Mouse (Mus musculus) gastrocnemius, adult 2 months (tissue): ENCODE measurements at regions not wholly inside any gene's neighbourhood (a gene's known extent, or its start where the extent isn't known, plus 50 kb on each side); places are given as distances from the start of the nearest gene placed in this dataset.

Source experiments
- DNase-seq: peaks from one replicate; pipeline ENCODE4 v3.0.0; 2022
- H3K27ac ChIP-seq: fragments of 200-600 bp; 2 replicates; pipeline ENCODE4 v1.8.1; 2022; ENCODE audit warnings: mild to moderate bottlenecking
- H3K4me3 ChIP-seq: fragments of 200-600 bp; 2 replicates; pipeline ENCODE4 v1.8.1; 2022; ENCODE audit warnings: mild to moderate bottlenecking, moderate library complexity
- CTCF ChIP-seq: fragments of 200-600 bp; IDR thresholded peaks from 2 replicates; pipeline ENCODE4 v1.8.1; 2022; ENCODE audit warnings: antibody characterized with exemption, mild to moderate bottlenecking, moderate library complexity
- intact Hi-C: fragments of 180-260 bp; cut with DNase I; formaldehyde crosslinking; loops from one replicate; pipeline ENCODE4 v1.15.1; 2025

GRCm38 (mm10) chr2:159080784-159081544 is 286.4 kb downstream of the Dhx35 start:
- Histone ChIP-seq H3K27ac (no peak overlapping the region), H3K4me3 (no peak overlapping the region)
- DNase-seq = no peak
- no peak for TF ChIP-seq CTCF
- intact Hi-C loops = no loop called here

DNA sequence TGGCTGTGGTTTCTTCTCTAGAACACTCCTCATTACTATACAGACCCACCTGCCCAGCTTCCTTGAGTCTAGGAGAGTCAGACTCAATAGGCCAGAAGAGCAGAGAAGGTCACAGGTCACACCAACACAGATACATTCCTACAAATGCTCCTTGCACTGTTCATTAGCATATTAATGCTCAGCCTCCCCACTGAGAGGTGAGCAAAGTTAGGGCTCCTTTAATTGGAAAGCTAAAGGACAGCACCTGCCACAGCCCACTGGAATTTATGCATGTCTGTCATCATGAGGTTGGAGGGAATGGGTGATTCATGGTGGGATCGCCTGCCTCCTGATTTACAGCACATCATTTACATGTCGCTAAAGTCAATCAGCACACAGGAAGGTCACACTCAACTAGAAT is 292.2 kb downstream of the Dhx35 start:
- Histone ChIP-seq H3K4me3 (no peak overlapping the region), H3K27ac (no peak overlapping the region)
- no peak for TF ChIP-seq CTCF
- intact Hi-C loops = no loop called here
- DNase-seq = no peak

GRCm38 (mm10) chr2:159088196-159088595 is 293.6 kb downstream of the Dhx35 start:
- Histone ChIP-seq H3K27ac (no peak overlapping the region), H3K4me3 (no peak overlapping the region)
- intact Hi-C loops = no loop called here
- DNase-seq = no peak
- TF ChIP-seq CTCF = no peak

DNA sequence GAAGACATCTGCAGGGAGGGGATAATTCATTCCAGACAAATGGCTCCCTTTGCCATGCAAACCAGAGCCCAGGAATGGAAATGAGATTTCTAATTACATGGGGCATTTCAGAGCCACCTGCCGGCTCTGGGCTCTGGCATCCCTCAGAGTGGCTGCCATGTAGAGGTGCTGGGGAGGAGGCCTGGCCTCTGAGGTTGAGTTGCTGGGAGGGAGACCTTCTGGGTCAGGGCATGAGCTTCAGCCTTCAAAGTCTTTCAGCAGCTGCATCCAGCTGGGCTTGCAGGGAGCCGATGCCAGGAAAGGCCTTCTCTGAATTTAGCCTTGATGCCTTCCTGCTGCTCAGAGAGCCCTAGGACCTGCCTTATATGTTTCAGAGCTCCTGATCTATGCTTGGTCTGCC is 302.1 kb downstream of the Dhx35 start:
- no peak for TF ChIP-seq CTCF
- DNase-seq = no peak
- intact Hi-C loops = no loop called here
- Histone ChIP-seq H3K4me3 (no peak overlapping the region), H3K27ac (no peak overlapping the region)

DNA sequence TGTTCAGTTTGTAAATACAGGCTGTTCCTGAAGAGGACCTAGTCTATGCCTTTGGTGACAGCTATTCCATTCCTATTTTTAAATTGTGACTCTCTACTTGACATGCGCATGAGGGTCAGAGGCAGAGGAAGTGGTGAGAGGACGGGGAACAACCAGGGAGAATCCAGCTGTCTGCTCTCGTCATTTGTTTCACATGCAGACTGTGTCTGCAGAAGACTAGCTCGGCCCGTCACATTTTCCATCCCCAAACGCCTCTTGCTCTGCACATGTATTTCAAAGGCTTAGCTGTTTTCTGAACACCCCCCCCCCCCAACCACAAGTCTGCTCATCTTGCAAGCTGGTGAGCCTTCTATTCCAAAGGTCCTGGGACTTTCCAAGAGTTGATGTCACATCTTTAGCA is 339.4 kb downstream of the Dhx35 start:
- no peak overlapping the region for H3K4me3 ChIP-seq
- no peak overlapping the region for H3K27ac ChIP-seq
- DNase-seq = no peak
- intact Hi-C loops = no loop called here
- TF ChIP-seq CTCF = no peak

- no peak overlapping the region for H3K27ac ChIP-seq
- TF ChIP-seq CTCF = no peak
- H3K4me3 ChIP-seq = no peak overlapping the region
- intact Hi-C loops = no loop called here
- DNase-seq = no peak
These were observed 344.0 kb downstream of the Dhx35 start for GRCm38 (mm10) chr2:159138603-159139002.

- intact Hi-C loops = no loop called here
- TF ChIP-seq CTCF = no peak
- H3K4me3 ChIP-seq = no peak overlapping the region
These were observed 351.4 kb downstream of the Dhx35 start for GRCm38 (mm10) chr2:159145980-159146379.

GRCm38 (mm10) chr2:159163985-159164384 is 369.4 kb downstream of the Dhx35 start:
- TF ChIP-seq CTCF = peak; percentile 89
- H3K4me3 ChIP-seq = no peak overlapping the region
- peak; percentile 64 for DNase-seq
- intact Hi-C loops = loop anchor here (2.0 to 10.0 kb wide), 2 partner anchors 109 to 249 kb away; no protein-coding TSS in a partner anchor
- H3K27ac ChIP-seq = no peak overlapping the region

More at GRCm38 (mm10) chr2:159145980-159146379, 351.4 kb downstream of the Dhx35 start:
- H3K27ac ChIP-seq = no peak overlapping the region
- no peak for DNase-seq

GRCm38 (mm10) chr2:159168553-159169064 is 374.0 kb downstream of the Dhx35 start:
- intact Hi-C loops = loop anchor here (10.0 kb wide), 1 partner anchor 254 kb away; no protein-coding TSS in a partner anchor
- no peak for DNase-seq
- TF ChIP-seq CTCF = no peak
- H3K4me3 ChIP-seq = no peak overlapping the region
- H3K27ac ChIP-seq = no peak overlapping the region

DNA sequence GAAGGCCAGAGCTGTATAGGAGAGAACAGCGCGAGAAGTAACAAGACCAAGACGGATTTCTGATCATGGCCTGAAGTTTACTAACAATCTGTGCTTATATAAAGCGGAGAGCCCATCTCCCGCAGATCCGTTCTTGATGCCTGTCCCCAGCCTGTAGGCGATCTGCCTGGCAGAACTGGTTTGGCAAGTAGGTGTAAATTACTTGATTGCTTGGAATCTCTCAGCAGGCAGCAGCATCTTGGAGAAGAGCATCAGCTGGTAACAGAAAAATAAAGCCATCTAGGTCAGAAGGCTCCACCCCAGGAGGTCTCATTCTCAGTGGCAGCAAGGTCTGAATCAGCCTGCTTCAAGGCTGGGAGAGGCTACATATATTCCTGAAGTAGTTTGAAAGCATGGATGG is 401.5 kb downstream of the Dhx35 start:
- Histone ChIP-seq H3K27ac (no peak overlapping the region), H3K4me3 (no peak overlapping the region)
- intact Hi-C loops = no loop called here
- no peak for TF ChIP-seq CTCF
- DNase-seq = no peak

- TF ChIP-seq CTCF = no peak
- Histone ChIP-seq H3K27ac (no peak overlapping the region), H3K4me3 (no peak overlapping the region)
- no peak for DNase-seq
- intact Hi-C loops = no loop called here
These were observed 437.7 kb downstream of the Dhx35 start for GRCm38 (mm10) chr2:159232266-159232665.

DNA sequence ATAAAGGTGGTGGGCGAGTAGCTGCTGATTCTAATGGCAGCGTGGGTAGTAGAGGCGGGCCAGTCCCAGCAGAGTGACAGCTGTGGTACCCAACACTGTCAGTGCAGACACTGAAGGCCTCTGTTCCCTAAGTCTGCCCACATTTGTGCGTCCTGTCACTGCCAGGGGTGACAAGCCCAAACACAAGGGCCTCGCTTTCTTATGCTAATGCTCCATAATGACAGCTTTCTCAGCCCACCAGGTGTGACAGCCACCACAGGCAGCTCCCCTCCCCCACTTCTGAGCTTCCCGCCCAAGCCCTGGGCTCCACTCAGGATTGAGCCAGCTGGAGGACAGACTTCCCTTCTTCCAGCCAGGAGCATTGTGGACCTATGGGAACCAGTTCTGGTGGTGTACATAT is 440.4 kb downstream of the Dhx35 start:
- H3K4me3 ChIP-seq = no peak overlapping the region
- intact Hi-C loops = no loop called here
- TF ChIP-seq CTCF = no peak
- no peak overlapping the region for H3K27ac ChIP-seq
- DNase-seq = no peak

DNA sequence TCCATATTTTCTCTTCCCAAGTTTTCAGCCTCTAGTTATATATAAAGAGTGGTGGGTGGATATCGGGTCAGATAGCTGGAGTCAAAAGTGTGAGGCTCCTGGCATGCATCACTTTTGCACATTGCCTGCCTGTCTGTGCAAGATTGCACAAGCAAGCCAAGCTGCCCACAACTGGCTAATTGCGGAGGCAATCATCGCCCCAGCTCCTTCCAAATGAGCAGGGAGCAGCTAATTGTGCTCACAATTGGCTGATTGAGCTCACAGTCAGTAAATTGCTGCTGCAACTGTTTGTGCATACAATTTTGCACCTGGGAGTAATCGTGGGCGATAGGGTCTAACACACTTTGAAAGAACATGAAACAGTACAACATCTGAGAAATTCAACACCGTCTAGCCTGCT is 455.5 kb downstream of the Dhx35 start:
- intact Hi-C loops = no loop called here
- Histone ChIP-seq H3K27ac (no peak overlapping the region), H3K4me3 (no peak overlapping the region)
- no peak for DNase-seq
- TF ChIP-seq CTCF = no peak
